Mouse (Mus musculus) common myeloid progenitor, adult 5-6 weeks (primary cell): Measurements from ENCODE around the gene Tmem35b. TPM values are rescaled to one million over a fixed set of nuclear protein-coding genes. Genes with fewer than 3 reads are reported as not detected.
"Not testable (repeated sequence)": the region's sequence is repeated elsewhere in the genome, so short reads cannot be mapped to it uniquely, and the experiment has no call there.

Experiments used
- ATAC-seq: replicated peaks from 2 replicates; pipeline ENCODE4 v1.8.0; 2016; ENCODE audit warnings: low read depth, mild to moderate bottlenecking, moderate TSS enrichment, inconsistent platforms; ENCODE audit not compliant: poor library complexity, severe bottlenecking
- total RNA-seq: library from RNA; stranded (forward); fragments of 200-1000, 187-1606 nt; gene quantifications from 2 replicates; pipeline ENCODE4 v1.2.3, GENCODE M21; 2017

Gene Tmem35b
- total RNA-seq: 4.4 and 10.3 TPM in 2 replicates

DNA sequence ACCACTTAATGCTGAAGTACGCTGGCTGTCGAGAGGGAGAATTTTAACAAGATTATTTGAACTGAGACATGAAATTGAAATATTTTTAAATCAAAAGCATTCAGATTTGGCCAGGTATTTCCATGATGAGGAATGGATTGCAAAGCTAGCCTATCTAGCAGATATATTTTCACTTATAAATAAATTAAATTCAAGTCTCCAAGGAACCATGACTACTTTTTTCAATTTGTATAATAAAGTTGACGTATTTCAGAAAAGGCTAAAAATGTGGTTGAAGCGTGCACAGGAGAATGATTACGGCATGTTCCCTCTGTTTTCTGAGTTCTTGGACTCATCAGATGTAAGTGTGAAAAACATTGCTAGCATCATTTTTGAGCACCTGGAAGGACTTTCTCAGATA is at the start of gene Tmem35b:
Tmem35b (plus strand) TSS at position 301 of the 400 bp plus-strand sequence.
- ATAC-seq: no peak

DNA sequence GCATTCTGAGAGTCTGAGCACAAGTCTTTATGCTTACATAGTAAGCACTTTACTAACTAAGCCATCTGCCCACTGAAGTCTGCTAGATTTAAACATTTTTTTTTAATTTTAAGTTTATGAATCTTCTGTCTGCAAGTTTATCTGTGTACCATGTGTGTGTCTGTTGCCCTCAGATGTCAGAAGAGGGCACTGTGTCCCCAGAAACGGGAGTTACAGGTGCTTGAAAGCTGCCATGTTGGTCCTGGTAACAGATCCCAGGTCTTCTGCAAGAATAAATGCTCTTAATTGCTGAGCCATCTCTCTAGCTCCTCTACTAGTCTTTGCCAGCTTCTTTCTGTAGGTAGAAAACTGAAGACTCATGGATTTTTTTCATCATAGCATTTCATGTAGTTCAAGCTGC is 48.6 kb upstream of the Tmem35b start:
- no peak for ATAC-seq

DNA sequence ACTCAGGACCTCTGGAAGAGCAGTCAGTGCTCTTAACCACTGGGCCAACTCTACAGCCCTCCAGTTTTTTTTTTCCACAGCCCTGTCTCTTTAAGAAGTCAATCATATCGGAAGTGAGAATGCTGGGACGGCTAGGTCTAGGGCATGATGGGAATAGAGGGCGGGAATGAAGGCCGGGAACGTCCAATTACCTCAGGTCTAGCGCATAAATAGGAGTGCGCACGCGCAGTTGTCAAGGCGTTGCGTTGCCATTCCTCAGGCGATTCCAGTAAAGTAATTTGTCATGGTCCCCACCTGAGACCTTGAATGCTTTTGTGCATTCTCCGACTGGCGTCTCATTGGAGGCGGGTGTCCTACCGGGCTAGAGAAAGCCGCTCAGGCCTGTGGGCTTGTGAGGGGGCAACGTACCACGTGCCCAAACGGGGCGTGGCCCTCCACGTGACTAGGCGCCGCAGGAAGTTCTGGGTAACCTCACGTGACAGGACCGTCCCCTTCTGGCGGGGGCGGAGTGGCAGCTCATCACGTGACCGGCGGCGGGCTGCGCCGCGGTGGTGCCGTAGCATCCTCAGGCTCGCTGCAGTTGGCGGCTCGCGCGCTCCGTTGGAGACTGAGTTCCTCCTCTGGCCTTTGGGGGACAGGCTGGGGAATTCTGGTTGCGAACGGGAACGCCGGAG is 46.5 kb upstream of the Tmem35b start, which contains the start of gene Zmym6:
Zmym6 (plus strand) TSS at position 509 of the 674 bp plus-strand sequence.
- peak; percentile 95 for ATAC-seq

DNA sequence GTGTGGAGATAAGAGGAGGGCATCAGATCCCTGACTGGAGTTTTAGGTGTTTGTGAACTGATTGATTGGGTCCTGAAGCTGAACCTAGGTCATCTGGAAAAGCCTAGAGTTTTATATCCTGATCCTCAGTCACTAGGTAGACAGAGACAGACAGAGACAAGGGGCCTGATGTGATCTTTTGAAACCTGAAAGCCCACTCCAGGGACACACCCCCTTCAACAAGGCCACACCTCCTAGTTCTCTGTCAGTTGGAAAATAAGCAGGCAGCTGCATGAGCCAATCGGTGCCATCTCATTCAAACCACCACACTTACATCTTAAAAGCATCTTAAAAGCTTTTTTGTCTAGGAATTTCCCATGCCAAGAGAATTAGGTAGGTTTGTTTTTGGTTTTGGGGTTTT is 42.7 kb upstream of the Tmem35b start:
- no peak for ATAC-seq

DNA sequence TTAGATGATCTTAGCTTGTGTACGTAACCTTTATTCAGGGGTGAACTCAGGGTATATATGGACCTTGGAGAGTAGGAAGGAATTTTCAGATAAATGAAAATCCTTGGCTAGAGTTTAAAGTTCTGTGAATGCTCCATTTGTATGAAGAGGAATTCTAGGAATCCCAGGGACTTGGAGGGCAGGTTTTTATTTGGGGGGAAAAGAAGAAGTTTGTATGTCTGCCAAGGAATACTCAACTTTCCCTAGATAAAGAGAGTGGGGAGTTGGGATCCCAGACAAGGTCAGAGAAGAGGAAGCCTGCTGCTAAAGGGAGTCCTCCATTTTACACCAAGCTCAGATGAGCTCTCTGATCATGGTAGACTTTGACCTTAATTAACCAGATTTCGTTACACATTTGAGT is 40.4 kb upstream of the Tmem35b start:
- no peak for ATAC-seq

DNA sequence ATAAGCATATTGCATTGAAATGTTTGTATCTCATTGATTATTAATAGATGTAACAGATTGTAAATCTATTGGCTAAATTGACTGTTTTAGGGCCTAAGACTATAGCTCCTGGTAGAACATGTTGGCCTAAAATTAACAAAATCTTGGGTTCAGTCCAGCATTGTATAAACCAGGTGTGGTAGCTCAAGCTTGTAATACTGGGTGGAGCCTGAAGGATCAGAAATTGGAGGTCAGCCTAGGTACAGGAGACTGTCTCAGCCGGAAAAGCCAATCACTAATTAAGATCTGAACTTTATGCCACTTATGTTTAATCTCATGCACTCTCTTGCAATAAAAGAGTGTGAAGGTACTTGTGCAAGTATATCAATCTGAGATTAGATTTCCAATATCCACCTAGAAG is 37.7 kb upstream of the Tmem35b start:
- ATAC-seq: no peak

DNA sequence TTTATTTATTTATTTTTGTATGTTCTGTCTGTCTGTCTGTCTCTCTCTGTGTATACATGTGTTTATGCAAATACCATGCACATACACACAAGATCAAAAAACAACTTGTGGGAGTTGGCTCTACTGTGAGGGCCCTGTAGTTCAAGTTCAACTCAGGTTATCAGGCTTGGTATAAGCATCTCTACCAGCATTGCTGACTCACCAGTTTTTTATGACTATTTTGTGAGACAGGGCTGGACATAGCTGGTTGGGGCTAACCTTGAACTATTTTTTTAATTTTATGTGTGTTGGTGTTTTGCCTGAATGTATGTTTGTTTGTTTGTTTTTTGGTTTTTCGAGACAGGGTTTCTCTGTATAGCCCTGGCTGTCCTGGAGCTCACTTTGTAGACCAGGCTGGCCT is 32.3 kb upstream of the Tmem35b start:
- no peak for ATAC-seq

DNA sequence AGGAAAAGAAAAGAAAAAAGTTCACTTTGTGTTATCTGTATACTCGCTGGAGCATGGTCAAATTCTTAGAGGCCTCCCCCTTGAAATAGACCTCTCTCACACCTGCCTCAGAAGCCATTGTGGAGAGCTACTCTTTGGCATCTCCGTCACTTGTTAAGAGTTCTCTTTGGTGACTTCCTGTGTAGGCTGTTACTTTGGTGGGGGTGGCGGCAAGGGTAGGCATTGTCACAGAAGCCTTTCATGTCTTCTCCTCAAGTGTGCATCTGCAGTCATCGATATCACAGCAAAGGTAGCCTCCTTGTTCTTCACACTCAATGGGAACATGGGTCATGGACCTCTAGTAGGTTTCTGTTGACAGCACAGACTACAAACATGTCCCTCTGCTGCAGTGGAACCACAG is 28.4 kb upstream of the Tmem35b start:
- no peak for ATAC-seq

DNA sequence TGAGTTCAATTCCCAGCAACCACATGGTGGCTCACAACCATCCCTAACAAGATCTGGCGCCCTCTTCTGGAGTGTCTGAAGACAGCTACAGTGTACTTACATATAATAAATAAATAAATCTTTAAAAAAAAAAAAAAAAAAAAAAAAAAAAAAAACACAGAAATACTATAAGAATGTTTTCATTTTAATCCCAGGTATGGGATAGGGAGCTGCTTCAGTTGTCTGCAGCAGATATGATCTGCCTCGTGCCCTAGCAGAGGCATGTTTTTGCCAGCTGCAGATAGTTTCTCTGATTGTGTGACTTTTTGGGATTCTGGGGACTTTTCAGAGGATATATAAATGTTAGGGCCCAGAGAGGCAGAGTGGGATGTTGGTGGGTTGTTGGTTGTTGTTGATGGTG is 23.9 kb upstream of the Tmem35b start:
- ATAC-seq: not testable (repeated sequence)

DNA sequence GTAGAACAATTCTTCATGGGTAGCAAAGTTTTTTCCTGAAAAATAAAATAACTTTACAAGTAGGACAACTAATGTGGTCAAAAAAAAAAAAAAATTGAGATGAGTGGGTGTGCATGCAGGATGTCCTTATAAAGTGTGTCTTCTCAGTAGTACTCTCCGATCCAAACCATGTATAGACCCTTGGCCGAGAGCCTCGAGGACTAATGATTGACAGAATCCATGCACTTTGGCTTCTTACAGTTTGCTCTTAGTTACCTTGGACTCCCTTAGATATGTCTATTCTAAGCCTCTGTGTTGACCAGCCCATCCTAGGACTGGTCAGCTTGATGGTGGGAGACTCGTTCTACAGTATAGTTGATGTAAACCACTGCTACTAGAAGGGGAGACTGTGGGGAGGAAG is 15.9 kb upstream of the Tmem35b start:
- no peak for ATAC-seq

DNA sequence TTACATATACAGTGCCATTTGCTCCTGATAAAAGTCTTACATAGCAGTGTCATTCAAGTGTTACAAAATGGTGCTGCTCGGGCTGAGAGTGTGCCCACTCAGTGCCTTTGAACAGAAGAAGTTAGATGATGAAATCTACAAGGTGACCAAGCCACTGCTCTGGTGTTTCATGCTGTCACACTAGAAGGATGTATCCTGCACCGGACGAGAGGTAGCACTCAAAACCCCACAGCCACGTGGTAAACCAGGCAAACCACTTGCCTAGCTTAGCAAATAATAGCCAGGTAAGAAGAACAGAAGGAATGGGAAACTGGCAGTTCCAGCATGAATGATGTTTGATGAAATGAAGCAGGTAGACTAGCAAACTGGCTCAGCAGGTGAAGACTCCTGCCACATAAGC is 12.9 kb upstream of the Tmem35b start:
- ATAC-seq: no peak

DNA sequence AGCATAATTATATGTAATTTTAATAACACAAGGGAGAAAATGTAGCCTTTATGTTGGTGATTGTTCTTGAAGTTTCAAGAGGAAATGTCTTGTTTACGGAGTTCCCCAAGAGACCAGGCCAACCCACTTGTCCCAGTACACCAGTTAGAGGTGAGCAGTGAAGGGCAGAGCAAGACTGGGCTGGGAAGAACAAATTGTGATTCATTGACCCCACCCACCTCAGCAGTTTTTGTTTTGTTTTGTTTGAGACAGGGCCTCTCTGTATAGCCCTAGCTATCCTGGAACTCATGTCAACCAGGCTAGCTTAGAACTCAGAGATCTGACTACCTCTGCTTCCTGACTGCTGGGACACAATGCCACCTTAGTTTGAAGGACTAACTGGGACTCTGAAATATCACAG is 840 bp downstream of the Tmem35b start:
- no peak for ATAC-seq

DNA sequence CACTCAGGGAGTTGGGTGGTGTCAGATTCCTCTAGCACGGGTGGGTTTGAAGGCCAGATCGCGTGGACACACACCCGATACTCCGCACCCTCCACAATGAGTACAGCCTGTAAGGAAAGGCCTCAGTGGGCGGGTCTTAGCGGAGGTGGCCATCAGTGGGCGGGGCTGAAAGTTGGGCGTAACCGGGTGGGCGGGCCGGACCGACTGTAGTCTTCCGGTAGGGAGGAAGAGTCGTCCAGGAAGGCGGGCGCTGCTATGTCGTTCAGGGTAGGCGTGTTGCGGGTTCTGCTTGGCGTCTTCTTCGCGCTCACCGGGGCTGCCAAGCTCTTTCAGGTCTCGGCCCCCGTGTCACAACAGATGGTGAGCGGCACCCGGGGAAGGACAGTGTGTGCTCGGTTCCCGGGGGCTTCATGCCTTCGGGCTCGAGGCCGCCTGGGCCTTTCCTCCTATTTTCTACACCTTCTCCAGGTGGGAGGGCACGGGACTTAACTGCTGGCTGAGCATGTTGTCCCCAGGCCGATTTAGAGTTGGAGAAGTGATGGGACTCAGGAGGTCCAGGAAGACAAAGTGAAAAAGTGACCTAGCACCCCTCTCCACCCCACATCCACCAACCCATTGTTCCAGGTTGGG is 2.5 kb downstream of the Tmem35b start:
- peak; percentile 99 for ATAC-seq

DNA sequence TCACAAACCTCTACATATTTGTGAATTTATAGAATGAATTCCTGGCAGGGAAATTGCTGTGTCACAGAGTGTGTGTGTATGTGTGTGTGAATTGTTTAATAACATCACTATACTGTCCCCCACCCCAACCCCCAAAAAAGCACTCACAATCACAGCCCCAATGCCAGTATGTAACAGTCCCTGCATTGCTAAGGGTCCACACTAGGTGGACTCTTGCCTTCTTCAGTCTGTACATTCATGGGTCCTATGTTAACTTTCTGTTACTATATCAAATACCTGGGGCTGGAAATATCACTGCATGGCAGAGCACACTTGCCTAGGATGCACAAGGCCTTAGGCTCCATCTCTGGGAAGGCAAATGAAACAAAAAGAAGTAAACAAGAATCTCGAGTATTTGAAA is 11.2 kb downstream of the Tmem35b start:
- ATAC-seq: no peak

DNA sequence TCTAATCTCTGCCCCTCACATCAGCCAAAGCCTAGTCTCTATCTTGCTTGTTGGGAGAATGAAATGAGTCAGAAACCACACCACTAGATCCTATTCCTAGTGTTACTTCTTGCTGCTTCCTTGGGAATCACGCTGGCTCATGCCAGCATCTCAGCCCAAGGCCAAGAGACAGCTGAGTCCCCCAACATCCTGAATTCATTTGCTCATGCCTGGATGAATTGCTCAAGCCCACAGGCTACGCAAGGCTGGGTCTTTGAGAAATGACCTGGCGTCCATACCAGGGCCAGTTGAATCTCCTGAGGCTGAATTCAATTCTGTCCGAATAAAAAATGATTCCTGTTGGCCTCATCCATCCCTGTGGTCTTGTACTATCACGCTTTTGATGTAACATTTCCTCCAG is 14.1 kb downstream of the Tmem35b start:
- ATAC-seq: no peak

DNA sequence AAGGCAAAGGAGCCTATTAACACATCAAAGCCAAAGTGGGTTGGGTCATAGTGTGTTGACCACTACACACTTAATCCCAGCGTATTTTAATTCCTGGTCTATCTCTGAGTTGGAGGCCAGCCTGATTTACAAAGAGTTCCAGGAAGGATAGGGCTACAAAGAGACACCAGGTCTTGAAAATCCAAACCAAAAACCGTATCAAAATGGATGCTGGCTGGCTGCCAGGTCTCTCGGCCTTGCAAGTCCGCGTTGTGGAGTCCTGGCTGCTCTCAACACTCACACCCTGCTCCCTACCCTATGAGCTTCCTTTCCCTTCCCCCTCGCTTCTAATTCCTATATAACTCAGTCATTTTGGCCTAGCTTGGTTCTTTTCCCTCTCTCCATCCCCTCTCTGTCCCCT is 15.0 kb downstream of the Tmem35b start:
- ATAC-seq: no peak

DNA sequence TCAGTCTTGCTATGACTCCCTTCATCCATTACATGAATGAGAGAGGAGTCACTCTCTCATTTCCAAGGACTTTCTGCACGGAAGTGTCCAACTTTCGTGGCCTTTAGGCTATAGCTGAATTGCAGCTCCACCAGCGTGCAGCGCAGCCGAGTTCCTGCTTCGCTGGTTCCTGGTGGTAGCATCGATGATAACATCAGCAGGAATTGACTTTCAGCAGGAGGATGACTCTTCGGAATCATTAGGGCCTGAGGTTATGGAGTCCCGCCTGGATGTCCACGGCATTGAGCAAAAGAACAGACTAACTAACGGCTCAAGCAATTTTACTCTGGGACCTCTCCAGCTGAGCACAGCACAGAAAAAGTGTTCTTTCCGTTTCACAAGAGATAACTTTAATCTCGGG is 26.5 kb downstream of the Tmem35b start:
- ATAC-seq: no peak

DNA sequence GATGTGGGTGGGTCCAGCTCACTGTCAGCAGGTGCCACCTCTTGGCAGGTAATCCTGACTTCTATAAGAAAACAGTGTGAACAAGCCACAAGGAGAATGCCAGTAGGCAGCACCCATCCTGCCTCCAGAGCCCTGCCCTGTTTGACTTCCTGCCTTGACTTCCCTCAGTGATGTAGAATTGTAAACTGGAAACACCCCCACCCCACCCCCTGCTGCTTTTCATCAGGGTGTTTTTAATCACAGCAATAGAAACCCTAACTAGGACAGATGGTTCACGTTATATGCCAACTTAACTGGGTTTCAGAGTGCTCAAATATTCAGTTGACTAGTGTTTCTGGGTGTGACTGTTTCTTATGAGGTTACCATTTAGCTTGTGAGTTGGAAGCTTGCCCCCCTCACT is 29.9 kb downstream of the Tmem35b start:
- ATAC-seq: no peak

DNA sequence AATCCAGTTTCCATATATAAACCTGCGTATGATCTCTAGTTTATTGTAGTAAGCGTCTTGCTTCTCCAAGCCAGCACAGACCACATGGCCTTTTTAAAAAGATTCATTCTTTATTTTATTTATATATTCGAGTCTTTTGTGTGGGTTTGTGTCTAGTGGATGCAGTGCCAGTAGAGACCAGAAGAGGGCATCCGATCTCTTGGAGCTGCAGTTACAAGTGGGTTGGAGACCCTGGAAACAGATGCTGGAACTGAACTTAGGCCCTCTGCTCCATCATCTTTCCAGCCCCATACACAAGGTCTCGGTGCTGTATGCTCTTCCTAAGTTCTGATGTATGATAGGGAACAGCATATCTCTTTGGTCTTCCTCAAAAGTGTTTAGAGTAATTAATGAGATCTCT is 32.3 kb downstream of the Tmem35b start:
- ATAC-seq: no peak

DNA sequence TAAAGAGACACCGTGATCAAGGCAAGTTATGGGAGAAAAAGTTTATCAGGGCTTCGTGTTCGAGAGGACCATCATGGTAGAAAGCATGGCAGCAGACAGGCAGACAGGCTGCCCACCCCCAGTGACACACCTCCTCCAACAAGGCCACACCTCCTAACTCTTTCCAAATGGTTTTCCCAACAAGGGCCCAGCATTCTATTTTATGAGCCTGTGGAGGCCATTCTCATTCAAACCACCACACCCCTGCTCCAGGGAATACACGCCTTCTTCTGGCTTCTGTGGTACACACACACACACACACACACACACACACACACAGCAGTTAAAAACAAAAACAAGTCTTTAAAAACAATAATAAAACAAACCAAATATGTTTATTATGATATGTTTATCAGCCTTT is 34.3 kb downstream of the Tmem35b start:
- no peak for ATAC-seq

DNA sequence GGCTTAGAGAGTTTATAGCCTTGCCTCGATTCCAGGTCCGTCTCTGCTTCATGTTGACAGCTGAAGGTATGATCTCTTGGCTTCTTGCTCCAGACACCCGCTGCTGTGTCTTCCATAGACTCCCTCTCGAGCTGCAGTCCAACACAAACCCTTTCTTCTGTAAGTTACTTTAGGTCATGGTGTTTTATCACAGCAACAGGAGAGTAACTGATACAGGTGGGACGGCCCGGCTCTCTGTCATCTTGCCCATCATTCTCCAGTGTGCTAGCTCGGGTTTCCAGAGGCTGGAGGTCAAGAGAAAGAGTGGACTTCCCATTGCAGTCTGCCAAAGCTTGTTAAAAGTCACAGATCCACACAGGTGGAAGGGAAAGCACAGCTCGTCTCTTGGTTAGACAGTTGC is 40.4 kb downstream of the Tmem35b start:
- ATAC-seq: no peak

DNA sequence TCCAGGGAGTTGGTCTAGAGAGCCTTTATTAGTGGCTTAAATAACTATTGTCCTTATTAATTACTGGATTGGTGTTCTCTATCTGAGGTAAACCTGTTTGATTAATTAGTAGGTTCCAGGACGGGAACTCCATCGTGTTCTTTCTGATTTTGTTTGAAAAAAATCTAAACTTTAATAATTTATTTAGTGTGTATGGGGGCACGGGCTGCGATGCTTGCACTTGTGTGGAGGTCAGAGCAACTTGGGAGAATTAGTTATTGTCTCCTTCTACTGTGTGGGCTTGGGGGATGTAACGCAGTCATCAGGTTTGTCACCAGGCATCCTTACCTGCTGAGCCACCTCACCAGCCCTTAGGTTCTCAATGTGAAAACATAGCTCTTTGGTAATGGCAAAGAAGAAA is 43.6 kb downstream of the Tmem35b start:
- ATAC-seq: no peak
